Mouse (Mus musculus): Measurements from ENCODE around the gene Atg4c. TPM values are rescaled to one million over a fixed set of nuclear protein-coding genes. Genes with fewer than 3 reads are reported as not detected.

Gene Atg4c
- polyA plus RNA-seq, 1 experiment: 0.01 TPM

- no peaks in the 10 kb centered on the region for H3K27me3 ChIP-seq (ENCODE audit: control insufficient read depth)
- H3K4me1 ChIP-seq (ENCODE audit: control insufficient read depth): no peaks in the 10 kb centered on the region
- TF ChIP-seq GATA1 (IDR thresholded peaks at IDR 0.05; ENCODE audit: low read length): no peak
- peaks cover 6% of the 10 kb centered on the region for H3K36me3 ChIP-seq (ENCODE audit: control insufficient read depth)
- no peak overlapping the region for H3K4me3 ChIP-seq (replicated peaks)
- H3K9me3 ChIP-seq (ENCODE audit: control insufficient read depth, low read length): no peaks in the 10 kb centered on the region; the same call in 1 of the 2 replicates
These were observed 35.6 kb downstream of the Atg4c start for GRCm38 (mm10) chr4:99229371-99229770.

DNA sequence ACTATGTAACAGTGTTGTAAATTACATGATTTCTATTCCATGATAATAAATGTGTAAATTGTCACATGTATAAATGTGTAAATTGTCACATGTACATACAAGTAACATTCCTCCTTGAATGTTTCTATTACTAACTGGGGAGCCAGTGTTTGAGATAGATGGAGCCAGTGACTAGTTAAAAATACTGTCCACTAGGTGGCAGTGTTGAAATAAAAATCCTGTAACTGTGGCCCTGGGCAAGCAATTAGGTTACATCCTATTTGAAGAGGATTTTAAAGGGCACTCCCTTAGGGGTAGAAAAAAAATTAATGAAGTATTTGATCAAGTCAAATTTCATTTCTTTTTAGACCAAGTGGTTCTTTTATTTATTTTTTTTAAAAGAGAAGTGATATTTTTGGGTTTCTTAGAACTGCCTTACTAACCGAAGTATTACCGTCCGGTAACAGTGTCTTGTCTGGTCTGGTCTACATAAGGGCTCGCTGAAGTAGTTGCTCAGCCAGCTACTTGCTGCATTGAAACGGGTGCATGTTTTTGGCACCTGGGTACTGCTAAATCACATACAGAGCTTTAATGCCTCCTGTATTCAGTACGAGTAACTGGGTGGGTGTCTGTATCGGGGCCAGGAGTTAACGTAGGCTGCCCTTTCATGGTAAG lies 41.6 kb downstream of the Atg4c start:
- peaks cover 6% of the 10 kb centered on the region; the same call in 1 of the 2 replicates for H3K36me3 ChIP-seq (ENCODE audit: control insufficient read depth)
- TF ChIP-seq TAL1 (IDR thresholded peaks at IDR 0.05; ENCODE audit: low read length) (no peak), GATA1 (IDR thresholded peaks at IDR 0.05; ENCODE audit: low read length) (no peak)

GRCm38 (mm10) chr4:99238305-99238704 lies 44.6 kb downstream of the Atg4c start:
- Histone ChIP-seq H3K9me3 (ENCODE audit: control insufficient read depth, low read length) (no peaks in the 10 kb centered on the region; the same call in 1 of the 2 replicates), H3K36me3 (ENCODE audit: control insufficient read depth) (peaks cover 6% of the 10 kb centered on the region; the same call in 1 of the 2 replicates), H3K4me1 (ENCODE audit: control insufficient read depth) (no peaks in the 10 kb centered on the region), H3K27me3 (ENCODE audit: control insufficient read depth) (no peaks in the 10 kb centered on the region), H3K4me3 (replicated peaks) (no peak overlapping the region)
- TF ChIP-seq TAL1 (IDR thresholded peaks at IDR 0.05; ENCODE audit: low read length) (no peak), GATA1 (IDR thresholded peaks at IDR 0.05; ENCODE audit: low read length) (no peak)

More for the DNA sequence above, 41.6 kb downstream of the Atg4c start:
- no peaks in the 10 kb centered on the region; the same call in 1 of the 2 replicates for H3K9me3 ChIP-seq (ENCODE audit: control insufficient read depth, low read length)
- no peak overlapping the region for H3K4me3 ChIP-seq (replicated peaks)
- H3K27me3 ChIP-seq (ENCODE audit: control insufficient read depth): no peaks in the 10 kb centered on the region
- no peaks in the 10 kb centered on the region for H3K4me1 ChIP-seq (ENCODE audit: control insufficient read depth)

DNA sequence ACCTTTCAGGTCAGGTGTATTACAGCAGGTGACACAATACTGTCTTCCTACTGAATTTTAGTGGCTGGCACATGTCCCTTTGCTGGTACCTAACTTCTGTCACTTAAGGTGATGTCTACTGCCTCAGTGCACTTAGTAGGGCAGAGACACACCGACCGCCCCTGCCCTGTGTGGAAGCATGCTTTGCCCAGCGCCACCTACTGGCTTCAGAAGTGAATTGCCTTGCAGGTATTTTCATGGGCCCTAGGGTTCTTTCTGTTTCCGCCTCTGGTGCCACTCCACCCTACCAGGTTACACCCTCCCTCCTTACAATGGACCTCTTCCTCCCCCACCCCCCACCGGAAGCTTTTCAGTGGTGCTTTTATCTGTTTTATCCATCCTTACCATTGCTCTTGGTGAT lies 47.9 kb downstream of the Atg4c start:
- TF ChIP-seq GATA1 (IDR thresholded peaks at IDR 0.05; ENCODE audit: low read length) (no peak), TAL1 (IDR thresholded peaks at IDR 0.05; ENCODE audit: low read length) (no peak)
- H3K4me3 ChIP-seq (replicated peaks): no peak overlapping the region
- H3K36me3 ChIP-seq (ENCODE audit: control insufficient read depth): peaks cover 6% of the 10 kb centered on the region; the same call in 1 of the 2 replicates
- H3K27me3 ChIP-seq (ENCODE audit: control insufficient read depth): no peaks in the 10 kb centered on the region
- no peaks in the 10 kb centered on the region for H3K4me1 ChIP-seq (ENCODE audit: control insufficient read depth)
- no peaks in the 10 kb centered on the region; the same call in 1 of the 2 replicates for H3K9me3 ChIP-seq (ENCODE audit: control insufficient read depth, low read length)

- no peaks in the 10 kb centered on the region for H3K27me3 ChIP-seq (ENCODE audit: control insufficient read depth)
- no peak for TF ChIP-seq GATA1 (IDR thresholded peaks at IDR 0.05; ENCODE audit: low read length)
- no peak for TF ChIP-seq TAL1 (IDR thresholded peaks at IDR 0.05; ENCODE audit: low read length)
- H3K4me3 ChIP-seq (replicated peaks): no peak overlapping the region
- H3K36me3 ChIP-seq (ENCODE audit: control insufficient read depth): no peaks in the 10 kb centered on the region
- no peaks in the 10 kb centered on the region; the same call in 1 of the 2 replicates for H3K4me1 ChIP-seq (ENCODE audit: control insufficient read depth)
- no peaks in the 10 kb centered on the region for H3K9me3 ChIP-seq (ENCODE audit: control insufficient read depth, low read length)
These were observed 55.6 kb downstream of the Atg4c start for GRCm38 (mm10) chr4:99249358-99249757.

GRCm38 (mm10) chr4:99249826-99250225 lies 56.1 kb downstream of the Atg4c start:
- Histone ChIP-seq H3K27me3 (ENCODE audit: control insufficient read depth) (no peaks in the 10 kb centered on the region), H3K9me3 (ENCODE audit: control insufficient read depth, low read length) (no peaks in the 10 kb centered on the region)
- no peak for TF ChIP-seq GATA1 (IDR thresholded peaks at IDR 0.05; ENCODE audit: low read length)
- no peak for TF ChIP-seq TAL1 (IDR thresholded peaks at IDR 0.05; ENCODE audit: low read length)

DNA sequence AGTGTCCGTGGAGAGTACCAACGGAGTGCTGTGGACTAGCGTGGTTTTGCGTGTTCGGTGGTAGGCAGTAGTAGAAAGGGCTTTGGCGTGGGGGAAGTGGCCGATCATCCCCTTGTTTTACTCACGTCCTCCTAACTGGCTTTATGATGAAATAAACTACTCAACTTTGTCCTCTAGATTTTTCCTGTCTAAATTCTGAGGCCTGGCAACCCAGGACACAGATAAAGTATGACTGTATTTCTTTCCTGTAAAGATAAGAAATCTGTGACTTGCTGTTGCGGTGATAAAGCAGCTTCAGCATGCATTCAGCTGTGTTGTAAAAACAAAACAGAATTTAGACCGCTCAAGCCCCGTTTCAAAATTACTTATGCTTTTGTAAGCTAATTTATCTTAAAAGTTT lies 59.2 kb downstream of the Atg4c start:
- Histone ChIP-seq H3K9me3 (ENCODE audit: control insufficient read depth, low read length) (no peaks in the 10 kb centered on the region), H3K36me3 (ENCODE audit: control insufficient read depth) (no peaks in the 10 kb centered on the region), H3K4me3 (replicated peaks) (no peak overlapping the region), H3K27me3 (ENCODE audit: control insufficient read depth) (no peaks in the 10 kb centered on the region), H3K4me1 (ENCODE audit: control insufficient read depth) (no peaks in the 10 kb centered on the region; the same call in 1 of the 2 replicates)
- TF ChIP-seq TAL1 (IDR thresholded peaks at IDR 0.05; ENCODE audit: low read length): no peak

More at GRCm38 (mm10) chr4:99249826-99250225, 56.1 kb downstream of the Atg4c start:
- Histone ChIP-seq H3K4me1 (ENCODE audit: control insufficient read depth) (no peaks in the 10 kb centered on the region; the same call in 1 of the 2 replicates), H3K36me3 (ENCODE audit: control insufficient read depth) (no peaks in the 10 kb centered on the region), H3K4me3 (replicated peaks) (no peak overlapping the region)

DNA sequence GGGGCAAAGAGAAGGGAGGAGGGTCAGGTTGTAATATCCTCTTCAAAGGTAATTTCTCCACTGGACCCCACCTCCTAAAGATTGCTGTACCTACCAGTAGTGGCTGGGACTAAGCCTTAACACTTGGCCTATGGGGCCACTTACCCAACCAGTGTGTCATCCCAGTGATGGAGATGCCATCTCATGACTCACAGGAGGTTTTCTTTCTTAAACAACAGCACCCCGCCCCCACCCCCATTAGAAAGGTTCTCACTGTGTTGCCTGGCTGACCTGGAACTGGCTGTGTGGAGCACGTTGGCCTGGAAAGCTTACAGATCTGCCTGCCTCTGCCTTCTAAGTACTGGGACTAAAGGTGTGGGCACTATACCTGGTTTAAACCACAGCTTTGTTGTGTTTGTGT lies 69.5 kb downstream of the Atg4c start:
- TF ChIP-seq TAL1 (IDR thresholded peaks at IDR 0.05; ENCODE audit: low read length) (no peak), GATA1 (IDR thresholded peaks at IDR 0.05; ENCODE audit: low read length) (no peak)
- Histone ChIP-seq H3K4me1 (ENCODE audit: control insufficient read depth) (no peaks in the 10 kb centered on the region), H3K27me3 (ENCODE audit: control insufficient read depth) (no peaks in the 10 kb centered on the region), H3K9me3 (ENCODE audit: control insufficient read depth, low read length) (no peaks in the 10 kb centered on the region), H3K4me3 (replicated peaks) (no peak overlapping the region), H3K36me3 (ENCODE audit: control insufficient read depth) (no peaks in the 10 kb centered on the region)

DNA sequence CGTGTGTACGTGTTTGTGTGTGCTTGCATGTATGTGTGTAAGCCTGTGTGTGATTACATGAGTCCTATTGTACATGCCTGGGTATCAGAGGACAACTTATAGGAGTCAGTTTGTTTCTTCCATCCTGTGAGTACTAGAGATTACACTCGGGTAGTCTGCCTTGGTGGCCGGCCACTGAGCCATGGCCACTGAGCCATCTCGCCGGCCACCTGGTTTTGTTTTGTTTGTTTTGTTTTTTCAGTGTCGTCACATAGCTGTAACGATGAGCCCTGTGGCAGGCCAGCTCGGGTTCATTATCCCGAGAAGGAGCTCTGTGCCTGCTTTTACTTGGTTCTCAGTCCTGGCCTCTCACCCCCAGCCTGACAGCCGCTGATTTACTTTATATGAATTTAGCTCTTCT lies 69.9 kb downstream of the Atg4c start:
- H3K9me3 ChIP-seq (ENCODE audit: control insufficient read depth, low read length): no peaks in the 10 kb centered on the region
- H3K4me3 ChIP-seq (replicated peaks): no peak overlapping the region
- H3K36me3 ChIP-seq (ENCODE audit: control insufficient read depth): no peaks in the 10 kb centered on the region
- no peaks in the 10 kb centered on the region for H3K27me3 ChIP-seq (ENCODE audit: control insufficient read depth)
- H3K4me1 ChIP-seq (ENCODE audit: control insufficient read depth): no peaks in the 10 kb centered on the region
- no peak for TF ChIP-seq GATA1 (IDR thresholded peaks at IDR 0.05; ENCODE audit: low read length)
- no peak for TF ChIP-seq TAL1 (IDR thresholded peaks at IDR 0.05; ENCODE audit: low read length)
